Mouse (Mus musculus): ENCODE data around the gene Fam221a.
"Not testable (repeated sequence)": the region's sequence is repeated elsewhere in the genome, so short reads cannot be mapped to it uniquely, and the experiment has no call there.

Fam221a gene

GRCm38 (mm10) chr6:49378328-49378727, 10.8 kb downstream of the Fam221a start:
- DNase-seq (ENCODE audit: low read depth, low spot score), result no peak

DNA sequence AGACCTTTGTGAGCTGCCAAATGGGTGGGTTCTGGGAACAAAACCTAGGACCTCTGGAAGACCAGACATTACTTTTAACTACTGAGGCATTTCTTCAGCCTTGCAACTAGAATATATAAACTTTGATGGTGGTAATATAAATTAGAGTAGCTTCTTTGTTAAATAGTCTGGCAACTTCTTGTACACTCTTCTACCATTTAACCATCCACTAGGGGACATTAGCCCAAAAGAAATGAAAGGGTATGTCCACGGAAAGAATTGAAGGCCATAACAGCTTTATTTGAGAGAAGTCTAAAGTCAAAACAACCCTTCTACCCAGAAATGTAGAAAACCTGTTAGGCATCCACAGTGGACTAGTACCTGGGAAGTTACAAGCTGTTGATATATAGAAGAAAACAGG, 26.7 kb downstream of the Fam221a start:
- no peak for DNase-seq (ENCODE audit: low read depth, low spot score)

DNA sequence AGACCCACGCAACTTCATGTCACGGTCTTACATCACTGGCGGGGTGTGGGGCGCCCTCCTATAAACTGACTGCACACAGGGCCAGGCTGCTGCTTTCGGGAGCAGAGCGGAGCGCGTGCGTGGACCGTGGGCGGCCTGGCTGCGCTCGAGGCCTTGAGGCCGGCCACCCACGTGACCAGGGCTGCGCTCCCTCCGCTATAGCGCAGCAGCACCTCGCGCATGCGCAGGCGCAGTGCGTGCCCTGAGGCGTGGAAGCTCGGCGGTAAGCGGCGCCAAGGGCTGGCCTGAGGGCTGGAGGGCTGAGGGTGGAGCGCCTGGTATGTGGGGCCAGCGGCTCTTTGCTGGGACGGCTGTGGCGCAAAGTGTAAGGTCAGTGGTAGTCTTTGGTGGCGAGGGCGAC, 27.8 kb downstream of the Fam221a start, which contains the start of gene Stk31:
Gene Stk31 (plus strand): TSS at position 289 of the 400 bp plus-strand sequence.
- no peak for DNase-seq (ENCODE audit: low read depth, low spot score)

DNA sequence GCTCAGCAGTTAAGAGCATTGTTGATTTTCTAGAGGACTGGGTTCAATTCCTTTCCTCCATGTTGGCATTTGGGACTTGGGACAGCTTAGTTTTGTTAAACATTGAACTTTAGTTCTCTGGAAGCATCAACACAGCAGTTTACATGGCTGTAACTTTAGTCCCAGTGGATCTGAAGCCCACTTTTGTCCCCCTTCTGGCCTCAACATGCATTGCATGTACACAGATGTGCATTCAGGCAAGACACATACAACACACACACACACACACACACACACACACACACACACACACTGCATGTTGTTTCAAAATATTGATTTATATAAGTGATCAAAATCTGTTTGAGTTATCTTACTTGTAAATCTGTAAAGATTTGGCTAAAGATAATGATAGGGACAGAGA, 29.9 kb downstream of the Fam221a start:
- no peak for DNase-seq (ENCODE audit: low read depth, low spot score)

- DNase-seq (ENCODE audit: low read depth, low spot score), result peak; percentile 15
Measured at GRCm38 (mm10) chr6:49398365-49398764, 30.8 kb downstream of the Fam221a start.

GRCm38 (mm10) chr6:49410830-49411229, 43.3 kb downstream of the Fam221a start:
- DNase-seq (ENCODE audit: low read depth, low spot score), result peak; percentile 17

DNA sequence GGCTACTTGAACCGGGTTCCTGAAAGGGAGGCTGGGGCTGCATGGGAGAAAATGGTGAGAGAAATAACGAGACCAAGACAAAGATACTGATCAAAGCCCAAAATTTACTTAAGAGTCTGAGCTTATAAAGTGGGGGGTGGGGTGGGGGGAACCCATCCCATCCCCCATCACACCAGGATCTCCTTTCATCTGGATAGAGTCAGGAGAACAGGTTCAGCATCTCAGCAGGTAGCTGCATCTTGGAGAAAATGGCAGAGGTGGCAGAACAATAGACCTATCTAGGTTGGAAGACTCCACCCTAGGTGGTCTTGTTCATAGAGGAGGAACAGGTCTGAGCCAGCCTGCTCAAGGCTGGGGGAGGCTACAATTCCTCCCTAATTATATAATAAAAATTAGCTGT, 45.4 kb downstream of the Fam221a start:
- not testable (repeated sequence) for DNase-seq (ENCODE audit: low read depth, low spot score)

GRCm38 (mm10) chr6:49415971-49416370, 48.4 kb downstream of the Fam221a start:
- no peak for DNase-seq (ENCODE audit: low read depth, low spot score)

GRCm38 (mm10) chr6:49437306-49437705, 69.8 kb downstream of the Fam221a start:
- DNase-seq (ENCODE audit: low read depth, low spot score), result no peak

Measured in telencephalon, adult 2 months (tissue).